Mouse (Mus musculus) heart, embryonic 16.5 days (tissue): ENCODE results near the gene Ermap. TPM values are rescaled to one million over a fixed set of nuclear protein-coding genes. Genes with fewer than 3 reads are reported as not detected.

Experiments used
- microRNA counts: library from miRNA; unstranded; fragments of <30 nt; microRNA quantifications from one replicate; lab custom pipeline; 2016
- microRNA-seq: library from miRNA; unstranded; fragments of <30 nt; microRNA quantifications from one replicate; pipeline ENCODE4, GENCODE M21; 2017
- polyA plus RNA-seq: library from polyadenylated mRNA; unstranded; fragments of >200 nt; fragmentation: Nextera tagmentation; extraction: Ambion mirVana; gene quantifications from 2 replicates; pipeline ENCODE4 v1.2.1, GENCODE M21; 2015

The Ermap gene
- polyA plus RNA-seq, 1 experiment from 2014 or later: 0.88 TPM

MicroRNAs within 50 kb of the gene (microRNA counts, 519-probe panel; counts per million panel counts)
- 1,826 counts per million, percentile 16 among the panel's probes with 10 or more counts for microRNA mmu-miR-1957 (lab: Ali Mortazavi, UCI)

Small RNA genes within 50 kb of the gene (microRNA-seq; reads per million reads assigned to microRNA genes)
- not detected for gene Mir1957a

Other genes starting within 250 kb of the Ermap start
- gene Lao1, start 228.4 kb downstream of the Ermap start, polyA plus RNA-seq: not detected in 2 replicates
- 129 and 136 TPM in 2 replicates for gene Slc2a1, start 81.3 kb downstream of the Ermap start, polyA plus RNA-seq
- gene Zfp691, start 15.8 kb downstream of the Ermap start, polyA plus RNA-seq: 7.7 and 10.8 TPM in 2 replicates
- gene Svbp, start 5.3 kb upstream of the Ermap start, polyA plus RNA-seq: 114 and 119 TPM in 2 replicates
- gene Tmem269, start 28.2 kb upstream of the Ermap start, polyA plus RNA-seq: 0.15 and 0.22 TPM in 2 replicates
- gene AU022252, start 42.7 kb upstream of the Ermap start, polyA plus RNA-seq: 22.5 and 23.4 TPM in 2 replicates
- gene P3h1, start 42.9 kb upstream of the Ermap start, polyA plus RNA-seq: 28.2 and 29.3 TPM in 2 replicates
- gene Cldn19, start 65.4 kb upstream of the Ermap start, polyA plus RNA-seq: not detected in 2 replicates
- 501 and 547 TPM in 2 replicates for gene Ybx1, start 104.6 kb upstream of the Ermap start, polyA plus RNA-seq
- gene Ppih, start 130.5 kb upstream of the Ermap start, polyA plus RNA-seq: 36.7 and 43.2 TPM in 2 replicates
- gene Ccdc30, start 225.5 kb upstream of the Ermap start, polyA plus RNA-seq: 3.8 and 4.0 TPM in 2 replicates
- 30.3 and 32.6 TPM in 2 replicates for gene Ppcs, start 232.4 kb upstream of the Ermap start, polyA plus RNA-seq
- gene Zmynd12, start 232.8 kb upstream of the Ermap start, polyA plus RNA-seq: 0.28 and 0.42 TPM in 2 replicates